Mouse (Mus musculus) lung, postnatal 0 days (tissue): Measurements from ENCODE around the gene Gm47955. TPM values are rescaled to one million over a fixed set of nuclear protein-coding genes. Genes with fewer than 3 reads are reported as not detected.
"Not testable (repeated sequence)": the region's sequence is repeated elsewhere in the genome, so short reads cannot be mapped to it uniquely, and the experiment has no call there.

Experiments used
- ATAC-seq: fragments of 200-750 bp; cut with Nextera tagmentation; 2 replicates; pipeline ENCODE4 v1.8.0; 2017; ENCODE audit warnings: moderate library complexity
- DNase-seq: peaks from one replicate; pipeline ENCODE4 v3.0.0-alpha.2; 2016; ENCODE audit warnings: low spot score
- H3K27ac ChIP-seq: fragments of 300-500 bp; sonication (generic); 2 replicates; pipeline ENCODE4 v1.5.1; 2014; ENCODE audit warnings: antibody characterized with exemption, mild to moderate bottlenecking, low read length, mixed read lengths
- H3K27me3 ChIP-seq: fragments of 300-500 bp; sonication (generic); replicated peaks from 2 replicates; pipeline ENCODE4 v1.6.1; 2014; ENCODE audit warnings: low read length, mixed read lengths; ENCODE audit not compliant: insufficient read depth
- H3K36me3 ChIP-seq: fragments of 300-500 bp; sonication (generic); 2 replicates; pipeline ENCODE4 v1.6.1; 2014; ENCODE audit warnings: low read length, mixed read lengths; ENCODE audit not compliant: insufficient read depth
- H3K4me1 ChIP-seq: fragments of 300-500 bp; sonication (generic); 2 replicates; pipeline ENCODE4 v1.6.1; 2014; ENCODE audit warnings: antibody characterized with exemption, low read depth, low read length, mixed read lengths; ENCODE audit not compliant: insufficient read depth
- H3K4me2 ChIP-seq: fragments of 300-500 bp; sonication (generic); replicated peaks from 2 replicates; pipeline ENCODE4 v1.6.1; 2014; ENCODE audit warnings: low read depth, mild to moderate bottlenecking, low read length, moderate library complexity, mixed read lengths
- H3K4me3 ChIP-seq: fragments of 300-500 bp; sonication (generic); 2 replicates; pipeline ENCODE4 v1.5.1; 2014; ENCODE audit warnings: low read depth, low read length
- H3K9ac ChIP-seq: fragments of 300-500 bp; sonication (generic); replicated peaks from 2 replicates; pipeline ENCODE4 v1.6.1; 2014; ENCODE audit warnings: low read depth, mild to moderate bottlenecking
- H3K9me3 ChIP-seq: fragments of 300-500 bp; sonication (generic); 2 replicates; pipeline ENCODE4 v1.6.1; 2016; ENCODE audit warnings: low read length, mixed read lengths
- CTCF ChIP-seq: IDR thresholded peaks from 2 replicates; pipeline ENCODE4 v1.5.1; 2016; ENCODE audit warnings: antibody characterized with exemption, mild to moderate bottlenecking
- EP300 ChIP-seq: IDR thresholded peaks from 2 replicates; pipeline ENCODE4 v1.6.1; 2016; ENCODE audit warnings: antibody characterized with exemption, mild to moderate bottlenecking, control low read depth
- WGBS: fragments of 180-500 bp; shearing (Covaris S2); extraction: QIAGEN DNeasy Blood & Tissue Kit; methylation state at CpG from one replicate; pipeline ENCODE4 v1.1.7; 2014; 5-methylcytosine and 5-hydroxymethylcytosine counted together
- polyA plus RNA-seq: library from polyadenylated mRNA; unstranded; fragments of >200 nt; fragmentation: Nextera tagmentation; extraction: Ambion mirVana; gene quantifications from 2 replicates; pipeline ENCODE4 v1.2.1, GENCODE M21; 2015

The Gm47955 gene
- polyA plus RNA-seq, 1 experiment from 2014 or later: not detected

DNA sequence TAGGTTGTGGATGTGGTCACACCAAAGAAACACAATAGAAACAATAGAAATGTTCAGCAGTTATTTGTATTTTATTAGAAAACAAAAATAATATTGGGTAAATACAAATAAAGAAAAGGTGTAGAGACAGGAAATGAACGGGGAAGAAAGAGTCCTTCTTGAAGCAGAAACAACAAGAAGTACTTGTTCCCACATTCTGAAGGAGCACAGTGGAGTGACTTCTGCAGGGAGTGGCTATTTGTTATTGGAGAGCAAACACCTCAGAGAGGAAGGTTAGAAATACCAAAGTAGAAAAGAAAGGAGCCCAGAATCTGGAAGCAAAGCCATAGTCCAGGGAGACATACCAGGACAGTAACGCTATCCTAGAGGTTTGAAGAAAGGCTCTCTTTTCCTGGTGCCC is 17.6 kb upstream of the Gm47955 start:
- not testable (repeated sequence) for H3K4me1 ChIP-seq, H3K9ac ChIP-seq, H3K27me3 ChIP-seq, H3K4me3 ChIP-seq, H3K27ac ChIP-seq, H3K4me2 ChIP-seq, H3K9me3 ChIP-seq, H3K36me3 ChIP-seq
- peak; percentile 77 for DNase-seq
- WGBS: 34% methylated on average over 1 of the region's 2 CpGs
- peak; percentile 73 for TF ChIP-seq EP300
- ATAC-seq: peak; percentile 90

DNA sequence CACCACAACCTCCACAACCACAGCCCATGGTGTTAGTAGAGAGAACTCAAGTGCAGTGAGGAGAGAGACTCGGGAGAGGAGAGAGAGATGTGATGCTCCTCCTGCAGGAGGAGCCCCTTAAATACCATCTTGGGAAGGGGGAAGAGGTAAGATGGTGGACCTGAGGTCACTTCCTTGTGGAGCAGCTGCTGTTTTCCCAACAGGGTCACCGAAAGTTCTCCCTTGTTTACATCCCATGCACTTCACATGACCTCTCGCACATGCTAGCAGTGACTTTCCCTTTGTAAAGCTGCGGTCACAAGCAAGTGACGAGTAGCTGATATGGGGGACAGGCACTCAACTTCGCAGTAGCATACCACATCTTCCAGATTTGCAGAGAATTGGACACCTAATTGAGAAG is 16.8 kb upstream of the Gm47955 start, which contains the start of gene A030003K21Rik:
Gene A030003K21Rik, minus strand, starts transcription at position 94 of the 400 bp plus-strand sequence.
- H3K9me3 ChIP-seq, H3K27me3 ChIP-seq, H3K4me2 ChIP-seq, H3K27ac ChIP-seq, H3K36me3 ChIP-seq, H3K4me1 ChIP-seq, H3K9ac ChIP-seq, DNase-seq, H3K4me3 ChIP-seq: not testable (repeated sequence)
- no CpG with 5 or more reads among the region's 6 CpGs for WGBS
- peak; percentile 59 for ATAC-seq

DNA sequence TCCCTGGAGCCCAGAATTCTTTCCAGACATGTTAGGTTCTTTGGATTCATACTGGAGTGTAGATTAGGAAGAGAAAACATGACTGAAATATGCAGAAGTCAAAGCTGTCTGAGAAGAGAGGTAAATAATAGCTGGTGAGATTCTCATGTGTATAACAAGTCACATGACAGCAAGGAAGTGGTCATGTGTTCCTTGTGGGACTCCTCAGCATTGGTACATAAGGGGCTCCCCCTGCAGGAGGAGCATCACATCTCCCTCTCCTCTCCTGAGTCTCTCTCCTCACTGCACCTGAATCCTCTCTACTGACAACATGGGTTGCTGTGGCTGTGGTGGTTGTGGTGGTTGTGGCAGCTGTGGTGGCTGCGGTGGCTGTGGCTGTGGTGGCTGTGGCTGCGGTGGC is 14.1 kb upstream of the Gm47955 start:
- H3K4me1 ChIP-seq, H3K4me3 ChIP-seq, ATAC-seq, H3K27me3 ChIP-seq, H3K9me3 ChIP-seq, DNase-seq, H3K4me2 ChIP-seq, H3K27ac ChIP-seq, H3K9ac ChIP-seq, H3K36me3 ChIP-seq: not testable (repeated sequence)
- TF ChIP-seq CTCF: 0 out of 2 replicates have a peak, but pooled peaks have one; percentile 5
- WGBS: 100% methylated on average over 2 of the region's 2 CpGs

DNA sequence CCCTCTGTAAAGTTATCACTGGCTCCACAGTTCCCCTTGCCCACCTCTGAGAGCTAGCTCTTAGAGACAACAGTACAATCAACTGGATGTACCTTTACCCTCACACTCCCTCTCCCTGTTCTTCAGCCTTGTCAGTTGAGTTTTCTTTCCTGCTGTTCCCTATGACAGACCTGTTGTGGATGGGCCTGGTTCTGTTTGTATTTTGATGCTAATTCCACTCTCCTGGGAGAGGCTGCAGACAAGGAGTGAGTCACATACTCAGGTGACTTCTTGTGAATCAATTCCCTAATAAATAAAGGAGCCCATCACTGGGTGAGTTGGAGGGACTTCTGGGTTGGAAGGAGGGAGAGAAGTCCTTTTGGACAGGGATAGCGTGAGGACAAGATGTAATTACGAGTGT is 11.5 kb upstream of the Gm47955 start:
- Histone ChIP-seq H3K27me3 (no peaks in the 10 kb centered on the region), H3K27ac (no peak overlapping the region), H3K4me1 (no peaks in the 10 kb centered on the region), H3K9me3 (no peaks in the 10 kb centered on the region), H3K36me3 (no peaks in the 10 kb centered on the region), H3K9ac (no peak overlapping the region), H3K4me3 (no peak overlapping the region), H3K4me2 (no peak overlapping the region)
- no peak for ATAC-seq
- WGBS: 79% methylated on average over 2 of the region's 2 CpGs
- DNase-seq: no peak
- TF ChIP-seq EP300: no peak
- no peak for TF ChIP-seq CTCF

DNA sequence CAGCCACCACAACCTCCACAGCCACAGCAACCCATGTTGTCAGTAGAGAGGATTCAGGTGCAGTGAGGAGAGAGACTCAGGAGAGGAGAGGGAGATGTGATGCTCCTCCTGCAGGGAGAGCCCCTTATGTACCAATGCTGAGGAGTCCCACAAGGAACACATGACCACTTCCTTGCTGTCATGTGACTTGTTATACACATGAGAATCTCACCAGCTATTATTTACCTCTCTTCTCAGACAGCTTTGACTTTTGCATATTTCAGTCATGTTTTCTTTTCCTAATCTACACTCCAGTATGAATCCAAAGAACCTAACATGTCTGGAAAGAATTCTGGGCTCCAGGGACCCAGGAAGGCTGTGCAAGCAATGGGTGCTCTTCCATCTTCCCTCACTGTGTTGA is 4.2 kb upstream of the Gm47955 start, which contains the start of gene Gm7544:
Gene Gm7544, minus strand, starts transcription at position 101 of the 400 bp plus-strand sequence.
- not testable (repeated sequence) for H3K4me2 ChIP-seq, H3K27ac ChIP-seq, H3K9ac ChIP-seq, H3K27me3 ChIP-seq, ATAC-seq, H3K36me3 ChIP-seq, H3K4me1 ChIP-seq, H3K4me3 ChIP-seq, H3K9me3 ChIP-seq, DNase-seq

DNA sequence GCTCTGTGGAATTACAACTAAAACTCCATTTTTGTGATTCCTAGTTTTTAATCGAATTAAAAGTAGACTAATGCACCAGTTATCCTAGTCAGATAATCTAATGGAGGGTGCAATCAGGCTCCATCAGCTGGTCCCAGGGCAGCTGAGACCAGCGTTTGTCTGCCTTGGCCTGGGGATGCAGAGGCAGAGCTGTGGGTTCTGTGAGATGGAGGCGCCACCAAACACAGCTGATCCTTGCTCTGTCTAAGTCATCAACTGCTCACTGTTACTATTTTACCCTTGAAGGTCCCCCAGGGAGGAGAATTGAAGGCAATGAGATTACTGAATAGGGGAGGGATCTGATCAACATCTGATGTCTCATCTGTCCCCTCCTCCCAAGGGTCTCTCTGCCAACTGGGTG is 6.3 kb downstream of the Gm47955 start:
- no peaks in the 10 kb centered on the region for H3K27me3 ChIP-seq
- no peaks in the 10 kb centered on the region for H3K4me1 ChIP-seq
- DNase-seq (no peak), ATAC-seq (no peak)
- no peak overlapping the region for H3K4me2 ChIP-seq
- 62% methylated on average over 3 of the region's 3 CpGs for WGBS
- no peaks in the 10 kb centered on the region for H3K36me3 ChIP-seq
- no peaks in the 10 kb centered on the region for H3K9me3 ChIP-seq
- H3K4me3 ChIP-seq: no peak overlapping the region
- no peak overlapping the region for H3K27ac ChIP-seq
- no peak overlapping the region for H3K9ac ChIP-seq
- TF ChIP-seq EP300: no peak
- no peak for TF ChIP-seq CTCF

DNA sequence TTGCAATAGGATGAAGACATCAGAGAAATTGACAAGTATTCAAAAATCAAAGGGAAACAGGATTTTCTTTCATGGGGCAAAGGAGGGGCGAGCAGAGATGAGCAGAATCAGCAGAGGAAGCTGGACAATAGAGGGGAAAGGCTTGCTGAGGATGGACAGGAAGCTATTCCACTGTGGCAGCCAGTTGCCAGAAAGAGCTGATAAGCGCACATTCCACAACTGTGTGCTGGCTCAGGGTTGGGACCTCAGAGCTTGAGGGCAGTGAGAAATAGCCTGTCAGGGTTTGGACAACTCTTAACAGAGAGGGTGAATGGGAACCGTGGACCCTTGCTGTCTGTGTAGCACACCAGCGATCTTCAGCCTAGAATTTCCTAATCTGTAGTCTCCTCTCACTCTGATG is 12.0 kb downstream of the Gm47955 start:
- H3K27me3 ChIP-seq: no peaks in the 10 kb centered on the region
- no peak overlapping the region for H3K4me2 ChIP-seq
- TF ChIP-seq CTCF (no peak), EP300 (peak; percentile 77)
- WGBS: 10% methylated on average over 4 of the region's 4 CpGs
- DNase-seq (peak; percentile 76), ATAC-seq (peak; percentile 68)
- no peak overlapping the region for H3K9ac ChIP-seq
- H3K9me3 ChIP-seq: no peaks in the 10 kb centered on the region
- H3K4me3 ChIP-seq: no peak overlapping the region
- peaks cover 5% of the 10 kb centered on the region; the same call in 1 of the 2 replicates for H3K4me1 ChIP-seq
- H3K36me3 ChIP-seq: no peaks in the 10 kb centered on the region
- H3K27ac ChIP-seq: peak overlapping the region; percentile 60
